ENCODE assay signal across 18 mouse cellular contexts in genomic region chr10:20257054-20257643, GRCm38 (mm10). TPM values are rescaled to one million over a fixed set of nuclear protein-coding genes. Genes with fewer than 3 reads are reported as not detected.
DNase-seq lines count a peak whose midpoint lies in the region; ATAC-seq and TF ChIP-seq lines count a peak whose summit lies in the region.
"Had no signal": no experiment of that assay in that cellular context is flagged by ENCODE, and none has a peak within 500 bp of the region (broad histone marks: within the 10 kb centered on the region; RNA-seq: fewer than 3 reads in every experiment).

No protein-coding gene starts in this region.

- H3K9ac ChIP-seq in heart, postnatal 0 days (replicated peaks; ENCODE audit: low read depth, low read length): no peak overlapping the region
- H3K9ac ChIP-seq: embryonic facial prominence, embryonic 12.5 days; hindbrain, embryonic 13.5 days; limb, embryonic 13.5 days had no signal

- no peak for TF ChIP-seq CTCF in heart, postnatal 0 days (IDR thresholded peaks at IDR 0.05; ENCODE audit: low read depth)

- ATAC-seq in heart, postnatal 0 days (ENCODE audit: insufficient read depth, low read depth): peak; percentile 17; the same call in 1 of the 2 replicates
- peak; percentile 85 for ATAC-seq in megakaryocyte-erythroid progenitor cell, adult 5-6 weeks (replicated peaks; ENCODE audit: low FRiP score, low TSS enrichment, poor library complexity, severe bottlenecking)
- ATAC-seq: forebrain, embryonic 14.5 days had no signal

- H3K4me3 ChIP-seq in heart, postnatal 0 days (ENCODE audit: low read depth, low read length): no peak overlapping the region
- no peak overlapping the region for H3K4me3 ChIP-seq in heart, embryonic 10.5 days
- H3K4me3 ChIP-seq: embryonic facial prominence, embryonic 12.5 days; erythroblast, embryonic 14.5 days; hindbrain, embryonic 13.5 days; limb, embryonic 13.5 days; midbrain, embryonic 10.5 days had no signal

- H3K27me3 ChIP-seq in heart, postnatal 0 days (ENCODE audit: control insufficient read depth, insufficient read depth, low read length): no peaks in the 10 kb centered on the region
- no peaks in the 10 kb centered on the region for H3K27me3 ChIP-seq in heart, embryonic 10.5 days (ENCODE audit: insufficient read depth, poor library complexity, severe bottlenecking)
- H3K27me3 ChIP-seq: embryonic facial prominence, embryonic 12.5 days; hindbrain, embryonic 13.5 days; limb, embryonic 13.5 days had no signal

- TF ChIP-seq EP300 in heart, postnatal 0 days (IDR thresholded peaks at IDR 0.05; ENCODE audit: low read depth): no peak

- no peak overlapping the region for H3K4me2 ChIP-seq in heart, postnatal 0 days (ENCODE audit: low read depth, low read length)
- H3K4me2 ChIP-seq: embryonic facial prominence, embryonic 12.5 days; hindbrain, embryonic 13.5 days; limb, embryonic 13.5 days had no signal

- H3K9me3 ChIP-seq in heart, postnatal 0 days (replicated peaks; ENCODE audit: control insufficient read depth, low read length): no peaks in the 10 kb centered on the region
- no peaks in the 10 kb centered on the region for H3K9me3 ChIP-seq in heart, embryonic 10.5 days
- H3K9me3 ChIP-seq: embryonic facial prominence, embryonic 12.5 days; hindbrain, embryonic 13.5 days; limb, embryonic 13.5 days; midbrain, embryonic 10.5 days had no signal

- no peak overlapping the region for H3K27ac ChIP-seq in heart, postnatal 0 days (ENCODE audit: low read depth)
- no peak overlapping the region for H3K27ac ChIP-seq in heart, embryonic 10.5 days
- H3K27ac ChIP-seq: embryonic facial prominence, embryonic 12.5 days; hindbrain, embryonic 13.5 days; limb, embryonic 13.5 days; midbrain, embryonic 10.5 days had no signal

- DNase-seq in heart, postnatal 0 days (ENCODE audit: low spot score): no peak
- no peak for DNase-seq in heart, embryonic 10.5 days (ENCODE audit: low spot score)
- DNase-seq in right cerebral cortex, postnatal 25 days: peak; percentile 26
- no peak for DNase-seq in right cerebral cortex, postnatal 14 days
- no peak for DNase-seq in ovary, postnatal 36 days (ENCODE audit: low spot score)
- DNase-seq in layer of hippocampus, adult 9-11 months: no peak
- DNase-seq: cerebellum, adult 9-11 months; gastrocnemius, postnatal 25 days; lung, adult 2 months; lung, postnatal 36 days; retina, postnatal 1 day had no signal

- 45% methylated on average over 14 of the region's 14 CpGs for WGBS in heart, postnatal 0 days
- WGBS in heart, embryonic 10.5 days: 74% methylated on average over 14 of the region's 14 CpGs

- no peaks in the 10 kb centered on the region for H3K36me3 ChIP-seq in heart, postnatal 0 days (replicated peaks; ENCODE audit: control insufficient read depth, insufficient read depth, low read length)
- H3K36me3 ChIP-seq in heart, embryonic 10.5 days: no peaks in the 10 kb centered on the region
- H3K36me3 ChIP-seq: embryonic facial prominence, embryonic 12.5 days; hindbrain, embryonic 13.5 days; limb, embryonic 13.5 days had no signal

- H3K4me1 ChIP-seq in heart, postnatal 0 days (ENCODE audit: control insufficient read depth, insufficient read depth): peaks cover 4% of the 10 kb centered on the region; the same call in 1 of the 2 replicates
- H3K4me1 ChIP-seq in heart, embryonic 10.5 days: peaks cover 10% of the 10 kb centered on the region; the same call in 1 of the 2 replicates
- H3K4me1 ChIP-seq: hindbrain, embryonic 13.5 days; midbrain, embryonic 10.5 days had no signal

RNA-seq across cellular contexts. Expression of gene Bclaf1, which starts 55.1 kb away (rescaled TPM):
- 58.0 and 82.4 TPM in 2 replicates for total RNA-seq in heart, postnatal 0 days (2014; rRNA removed; ENCODE audit: low replicate concordance)
- polyA plus RNA-seq in heart, postnatal 0 days (2015; fragmentation: Nextera tagmentation; extraction: Ambion mirVana): 45.7 and 50.3 TPM in 2 replicates
- 105 and 116 TPM in 2 replicates for polyA plus RNA-seq in heart, embryonic 10.5 days (2016; fragmentation: Nextera tagmentation; extraction: Ambion mirVana)
- total RNA-seq in megakaryocyte-erythroid progenitor cell, adult 5-6 weeks (2014; fragmentation: Nextera tagmentation): 292 and 335 TPM in 2 replicates
- total RNA-seq in megakaryocyte-erythroid progenitor cell, adult 5-6 weeks (2017): 857 and 878 TPM in 2 replicates
